ENCODE assay signal across 16 mouse cellular contexts in the genomic region with DNA sequence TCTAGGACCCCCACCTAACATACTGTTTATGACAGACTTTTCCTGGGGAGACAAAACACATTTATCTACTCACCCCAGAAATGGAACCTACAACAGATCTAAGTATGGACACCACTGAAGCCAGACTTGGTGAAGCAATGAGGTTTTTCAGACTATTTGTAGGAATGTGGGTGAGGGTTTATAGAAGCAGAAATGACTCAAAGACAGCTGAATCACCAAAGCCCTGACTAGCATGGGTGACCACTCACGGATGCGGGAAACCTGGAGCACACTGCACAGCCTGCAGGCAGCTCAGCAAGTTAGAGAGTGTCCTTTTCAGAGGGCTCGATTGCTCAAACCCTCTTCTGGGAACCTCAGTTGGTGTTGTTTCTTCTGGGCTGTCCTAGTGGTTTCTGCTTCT.
"Had no signal": no experiment of that assay in that cellular context is flagged by ENCODE, and none has a peak within 500 bp of the region (broad histone marks: within the 10 kb centered on the region; RNA-seq: fewer than 3 reads in every experiment).

No protein-coding gene starts in this region.

- DNase-seq: gastrocnemius, postnatal 14 days; gastrocnemius, postnatal 36 days; heart, adult 18-20 months; heart, postnatal 10 days; heart, postnatal 36 days; kidney, adult 11 months; kidney, adult 2 months; kidney, adult 9 months; kidney, postnatal 14 days; kidney, postnatal 36 days; layer of hippocampus, adult 9-11 months; layer of hippocampus, postnatal 36 days; left cerebral cortex, postnatal 4 days had no signal

- ATAC-seq: hindbrain, postnatal 0 days; intestine, embryonic 16.5 days; liver, embryonic 12.5 days had no signal
